Mouse (Mus musculus) cerebellum, adult 2 months (tissue): ENCODE data around the gene Frmd8. TPM values are rescaled to one million over a fixed set of nuclear protein-coding genes. Genes with fewer than 3 reads are reported as not detected.
A peak's percentile ranks its signal among the peaks of the same experiment; 100 is the strongest.

Experiments used
- DNase-seq, 2 experiments: peaks; one replicate each; pipeline ENCODE4 v3.0.0; 2021
- H3K27ac ChIP-seq: fragments of 200-500 bp; 2 replicates; pipeline ENCODE4 v1.5.1; 2012; ENCODE audit warnings: low read length, control low read depth, inconsistent platforms; ENCODE audit not compliant: insufficient read depth
- H3K27me3 ChIP-seq: fragments of 200-500 bp; 2 replicates; pipeline ENCODE4 v1.6.1; 2012; ENCODE audit warnings: inconsistent platforms, mild to moderate bottlenecking, low read length, moderate library complexity; ENCODE audit not compliant: control insufficient read depth, insufficient read depth
- H3K4me1 ChIP-seq: fragments of 200-500 bp; 2 replicates; pipeline ENCODE4 v1.6.1; 2011; ENCODE audit warnings: low read length; ENCODE audit not compliant: control insufficient read depth, insufficient read depth
- H3K4me3 ChIP-seq: fragments of 200-500 bp; replicated peaks from 2 replicates; pipeline ENCODE3; 2011; ENCODE audit warnings: mild to moderate bottlenecking, low read depth, low read length, control low read depth; ENCODE audit not compliant: insufficient read depth
- CTCF ChIP-seq: fragments of 200-500 bp; IDR thresholded peaks from 2 replicates; pipeline ENCODE4 v1.5.1; 2011; ENCODE audit warnings: low read depth, mild to moderate bottlenecking, control low read depth, low read length, moderate library complexity, borderline replicate concordance; ENCODE audit not compliant: insufficient read depth
- POLR2A ChIP-seq: fragments of 200-500 bp; IDR thresholded peaks from 2 replicates; pipeline ENCODE4 v1.6.1; 2011; ENCODE audit warnings: low read length, control low read depth, borderline replicate concordance; ENCODE audit not compliant: insufficient read depth
- WGBS: fragments of 180-500 bp; shearing (Covaris S2); methylation state at CpG from one replicate; pipeline ENCODE4 v1.1.7; 2018; 5-methylcytosine and 5-hydroxymethylcytosine counted together
- polyA plus RNA-seq: library from polyadenylated mRNA; depleted of rRNA; stranded (reverse); fragments of >200 nt; gene quantifications from 2 replicates; pipeline ENCODE4 v1.2.3, GENCODE M21; 2012

The Frmd8 gene
- polyA plus RNA-seq, 1 experiment: 28.3 TPM

- H3K27ac ChIP-seq: no peak overlapping the region
- TF ChIP-seq POLR2A: no peak
- TF ChIP-seq CTCF: no peak
These were observed 3.4 kb downstream of the Frmd8 start for GRCm38 (mm10) chr19:5871683-5872082.

GRCm38 (mm10) chr19:5871273-5871672, 3.8 kb downstream of the Frmd8 start:
- H3K4me3 ChIP-seq: no peak overlapping the region
- TF ChIP-seq CTCF: no peak
- 32% methylated on average over 7 of the region's 7 CpGs for WGBS
- DNase-seq: no peak
- H3K27ac ChIP-seq: no peak overlapping the region
- H3K4me1 ChIP-seq: peaks cover 12% of the 10 kb centered on the region
- H3K27me3 ChIP-seq: no peaks in the 10 kb centered on the region

More at GRCm38 (mm10) chr19:5871683-5872082, 3.4 kb downstream of the Frmd8 start:
- Histone ChIP-seq H3K4me3 (no peak overlapping the region), H3K27me3 (no peaks in the 10 kb centered on the region), H3K4me1 (peaks cover 12% of the 10 kb centered on the region)
- no peak for DNase-seq
- 62% methylated on average over 6 of the region's 6 CpGs for WGBS

DNA sequence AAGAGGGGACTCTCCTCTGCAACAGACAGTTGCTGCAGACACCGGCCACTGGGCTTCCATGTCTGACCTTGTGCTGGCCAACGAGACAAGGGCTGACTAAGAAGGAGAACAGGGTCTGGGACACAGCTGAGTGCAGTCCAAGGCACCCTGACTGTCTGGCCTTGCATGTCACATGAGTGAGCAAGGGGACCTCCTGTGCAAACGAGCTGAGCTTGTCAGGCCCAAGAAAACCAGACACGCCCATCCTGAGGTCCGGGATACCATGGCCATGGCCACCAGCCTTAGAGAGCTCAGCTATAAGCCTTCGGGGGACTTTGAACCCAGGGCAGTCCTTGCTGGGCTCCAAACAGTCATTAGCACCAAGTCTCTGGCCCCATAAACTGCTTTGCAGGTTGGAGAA, 7.0 kb downstream of the Frmd8 start:
- H3K27ac ChIP-seq: no peak overlapping the region
- no peak overlapping the region for H3K4me3 ChIP-seq
- H3K4me1 ChIP-seq: peaks cover 7% of the 10 kb centered on the region
- 81% methylated on average over 6 of the region's 6 CpGs for WGBS
- TF ChIP-seq POLR2A: no peak
- H3K27me3 ChIP-seq: no peaks in the 10 kb centered on the region
- DNase-seq: no peak

- H3K4me1 ChIP-seq: peaks cover 6% of the 10 kb centered on the region
- no peak overlapping the region for H3K27ac ChIP-seq
- no peak overlapping the region for H3K4me3 ChIP-seq
- DNase-seq: no peak
- no peaks in the 10 kb centered on the region for H3K27me3 ChIP-seq
- TF ChIP-seq POLR2A (no peak), CTCF (no peak)
- WGBS: 87% methylated on average over 20 of the region's 20 CpGs
These were observed 10.2 kb downstream of the Frmd8 start for GRCm38 (mm10) chr19:5864710-5865398.

- no peak overlapping the region for H3K27ac ChIP-seq
- no peak for DNase-seq
- no peaks in the 10 kb centered on the region for H3K27me3 ChIP-seq
- H3K4me1 ChIP-seq: peaks cover 6% of the 10 kb centered on the region
- 95% methylated on average over 5 of the region's 5 CpGs for WGBS
- no peak overlapping the region for H3K4me3 ChIP-seq
- TF ChIP-seq POLR2A (no peak), CTCF (no peak)
These were observed 11.3 kb downstream of the Frmd8 start for GRCm38 (mm10) chr19:5863776-5864175.

GRCm38 (mm10) chr19:5862335-5863085, 12.6 kb downstream of the Frmd8 start:
- no peak overlapping the region for H3K4me3 ChIP-seq
- H3K27me3 ChIP-seq: no peaks in the 10 kb centered on the region
- WGBS: 55% methylated on average over 14 of the region's 14 CpGs

DNA sequence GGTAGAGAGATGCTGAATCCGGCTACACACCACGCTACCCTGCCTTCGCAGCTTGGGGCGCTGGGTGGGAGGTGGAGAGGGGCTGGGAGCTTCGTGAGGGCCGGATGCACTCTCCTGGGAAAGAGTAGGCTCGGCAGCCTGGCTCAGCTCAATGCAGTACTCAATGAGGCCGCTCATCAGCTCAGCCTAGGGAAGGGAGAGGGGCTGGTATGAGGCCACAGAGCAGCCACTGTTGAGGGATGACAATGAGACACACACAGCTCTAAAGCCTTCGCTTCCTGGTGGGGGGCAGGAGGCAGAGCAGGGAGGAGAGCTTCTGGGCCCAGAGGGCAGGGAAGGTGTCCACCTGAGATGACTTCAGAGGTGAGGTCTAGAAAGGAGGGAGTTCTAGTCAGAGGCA, 18.5 kb downstream of the Frmd8 start:
- H3K4me1 ChIP-seq: no peaks in the 10 kb centered on the region
- H3K27me3 ChIP-seq: no peaks in the 10 kb centered on the region
- DNase-seq: no peak
- 77% methylated on average over 9 of the region's 9 CpGs for WGBS
- no peak overlapping the region for H3K27ac ChIP-seq
- TF ChIP-seq CTCF: no peak
- TF ChIP-seq POLR2A: no peak
- H3K4me3 ChIP-seq: no peak overlapping the region

More at GRCm38 (mm10) chr19:5862335-5863085, 12.6 kb downstream of the Frmd8 start:
- H3K27ac ChIP-seq: no peak overlapping the region
- TF ChIP-seq POLR2A (no peak), CTCF (no peak)
- H3K4me1 ChIP-seq: peaks cover 6% of the 10 kb centered on the region
- peak; percentile 41 to 43 for DNase-seq
